Comparison of ENCODE assay signal across 19 mouse cellular contexts in the genomic region with DNA sequence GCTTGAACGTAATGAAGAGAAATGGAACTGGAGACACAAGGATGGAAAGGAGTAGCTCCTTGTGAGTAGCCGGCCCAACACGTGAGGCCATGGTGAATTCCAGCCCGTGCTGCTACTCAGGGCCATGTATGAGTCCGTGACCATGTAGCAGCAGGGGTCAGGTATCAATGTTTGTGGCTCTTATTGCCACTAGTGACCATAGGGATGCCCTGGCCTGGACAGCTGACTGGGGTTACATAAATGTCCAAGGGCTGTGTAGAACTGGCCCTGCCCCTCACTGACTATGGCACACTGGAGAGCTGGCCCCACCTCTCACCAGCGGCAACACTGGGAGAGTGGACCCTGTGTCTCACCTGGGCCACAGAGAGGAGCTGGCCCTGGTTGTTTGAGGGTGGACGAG.
"Had no signal": no experiment of that assay in that cellular context is flagged by ENCODE, and none has a peak within 500 bp of the region (broad histone marks: within the 10 kb centered on the region; RNA-seq: fewer than 3 reads in every experiment).

No protein-coding gene starts in this region.

- ATAC-seq: liver, embryonic 12.5 days; midbrain, embryonic 16.5 days had no signal

- H3K4me3 ChIP-seq: liver, embryonic 12.5 days; myocyte; neural tube, embryonic 12.5 days had no signal

- H3K9me3 ChIP-seq: liver, embryonic 12.5 days; neural tube, embryonic 12.5 days had no signal

- H3K9ac ChIP-seq: liver, embryonic 12.5 days; liver, embryonic 14.5 days; lung, embryonic 14.5 days; neural tube, embryonic 12.5 days had no signal

- DNase-seq: lung, adult 18-20 months; lung, embryonic 14.5 days; lung, postnatal 10 days; lung, postnatal 4 days; midbrain, embryonic 14.5 days; retina, postnatal 1 day; right cerebral cortex, adult 18-20 months; right cerebral cortex, postnatal 25 days; right cerebral cortex, postnatal 4 days; spleen, adult 18-20 months; thymus, adult 18-20 months; thymus, postnatal 14 days; thymus, postnatal 36 days had no signal

- H3K4me2 ChIP-seq: liver, embryonic 12.5 days; lung, embryonic 14.5 days; midbrain, embryonic 11.5 days; neural tube, embryonic 12.5 days had no signal

- H3K36me3 ChIP-seq: liver, embryonic 12.5 days; neural tube, embryonic 12.5 days had no signal

- H3K27me3 ChIP-seq: neural tube, embryonic 12.5 days had no signal

- H3K27ac ChIP-seq: liver, embryonic 12.5 days; liver, embryonic 14.5 days; neural tube, embryonic 12.5 days had no signal

- H3K4me1 ChIP-seq: liver, embryonic 12.5 days; neural tube, embryonic 12.5 days had no signal
